Mouse (Mus musculus) neural tube, postnatal 0 days (tissue): ENCODE measurements around the gene Olfr589. TPM values are rescaled to one million over a fixed set of nuclear protein-coding genes. Genes with fewer than 3 reads are reported as not detected.

Experiments used
- polyA plus RNA-seq: library from polyadenylated mRNA; unstranded; fragments of >200 nt; fragmentation: Nextera tagmentation; extraction: Ambion mirVana; gene quantifications from 2 replicates; pipeline ENCODE4 v1.2.1, GENCODE M21; 2015

Olfr589 gene
- not detected in 2 replicates for polyA plus RNA-seq

GRCm38 (mm10) chr7:103156256-103156655, at the start of gene Olfr589:
Olfr589 (minus strand) TSS chr7:103156356.

GRCm38 (mm10) chr7:103184503-103184902, 28.3 kb upstream of the Olfr589 start, which contains the start of gene Olfr592:
Olfr592 (plus strand) TSS chr7:103184803.

GRCm38 (mm10) chr7:103178240-103178639, 22.1 kb upstream of the Olfr589 start, which contains the start of gene Olfr591:
Olfr591 (minus strand) TSS chr7:103178340.

GRCm38 (mm10) chr7:103140579-103140978, 15.6 kb downstream of the Olfr589 start, which contains the start of gene Olfr588-ps1:
Olfr588-ps1 (plus strand) TSS chr7:103140879.

GRCm38 (mm10) chr7:103125538-103125937, 30.6 kb downstream of the Olfr589 start, which contains the start of gene Olfr586:
Olfr586 (minus strand) TSS chr7:103125638.

Other genes starting within 250 kb of the Olfr589 start
- not detected in 2 replicates for gene Olfr571, start 238.8 kb downstream of the Olfr589 start, polyA plus RNA-seq
- not detected in 2 replicates for gene Olfr572, start 231.9 kb downstream of the Olfr589 start, polyA plus RNA-seq
- not detected in 2 replicates for gene Olfr573-ps1, start 213.8 kb downstream of the Olfr589 start, polyA plus RNA-seq
- gene Olfr574, start 207.9 kb downstream of the Olfr589 start, polyA plus RNA-seq = not detected in 2 replicates
- not detected in 2 replicates for gene Olfr575, start 197.6 kb downstream of the Olfr589 start, polyA plus RNA-seq
- not detected in 2 replicates for gene Olfr576, start 193.7 kb downstream of the Olfr589 start, polyA plus RNA-seq
- gene Olfr577, start 180.4 kb downstream of the Olfr589 start, polyA plus RNA-seq = not detected in 2 replicates
- gene Olfr578, start 167.0 kb downstream of the Olfr589 start, polyA plus RNA-seq = not detected in 2 replicates
- gene Olfr582, start 118.3 kb downstream of the Olfr589 start, polyA plus RNA-seq = not detected in 2 replicates
- gene Olfr583, start 105.1 kb downstream of the Olfr589 start, polyA plus RNA-seq = not detected in 2 replicates
- gene Olfr584, start 74.5 kb downstream of the Olfr589 start, polyA plus RNA-seq = not detected in 2 replicates
- not detected in 2 replicates for gene Olfr585, start 58.6 kb downstream of the Olfr589 start, polyA plus RNA-seq
- gene Olfr586, start 30.7 kb downstream of the Olfr589 start, polyA plus RNA-seq = not detected in 2 replicates
- not detected in 2 replicates for gene Olfr588-ps1, start 15.5 kb downstream of the Olfr589 start, polyA plus RNA-seq
- not detected in 2 replicates for gene Olfr591, start 22.0 kb upstream of the Olfr589 start, polyA plus RNA-seq
- not detected in 2 replicates for gene Olfr592, start 28.4 kb upstream of the Olfr589 start, polyA plus RNA-seq
- gene Olfr593, start 55.5 kb upstream of the Olfr589 start, polyA plus RNA-seq = not detected in 2 replicates
- gene Olfr594, start 60.6 kb upstream of the Olfr589 start, polyA plus RNA-seq = not detected in 2 replicates
- not detected in 2 replicates for gene Usp17ld, start 96.1 kb upstream of the Olfr589 start, polyA plus RNA-seq
- gene Olfr596, start 149.3 kb upstream of the Olfr589 start, polyA plus RNA-seq = not detected in 2 replicates
- not detected in 2 replicates for gene Olfr597, start 160.0 kb upstream of the Olfr589 start, polyA plus RNA-seq
- gene Olfr598, start 167.2 kb upstream of the Olfr589 start, polyA plus RNA-seq = not detected in 2 replicates
- gene Olfr599, start 179.6 kb upstream of the Olfr589 start, polyA plus RNA-seq = not detected in 2 replicates
- gene Olfr600, start 193.3 kb upstream of the Olfr589 start, polyA plus RNA-seq = not detected in 2 replicates
- not detected in 2 replicates for gene Olfr601, start 206.3 kb upstream of the Olfr589 start, polyA plus RNA-seq
- not detected in 2 replicates for gene Olfr603, start 229.8 kb upstream of the Olfr589 start, polyA plus RNA-seq